Mouse (Mus musculus) liver (tissue): ENCODE measurements at regions not wholly inside any gene's neighbourhood (a gene's known extent, or its start where the extent isn't known, plus 50 kb on each side); places are given as distances from the start of the nearest gene placed in this dataset.

ENCODE experiments used
- DNase-seq: peaks from one replicate; pipeline ENCODE4 v3.0.0-alpha.2; 2020; ENCODE audit warnings: mixed read lengths

- DNase-seq: no peak
Observed at GRCm38 (mm10) chr13:44409720-44410047, 319.6 kb upstream of the Jarid2 start.

GRCm38 (mm10) chr13:44411781-44412496, 317.3 kb upstream of the Jarid2 start:
- no peak for DNase-seq

- DNase-seq: no peak
Observed at GRCm38 (mm10) chr13:44413305-44413704, 316.0 kb upstream of the Jarid2 start.

- no peak for DNase-seq
Observed at GRCm38 (mm10) chr13:44415971-44416370, 313.3 kb upstream of the Jarid2 start.

- DNase-seq: no peak
Observed at GRCm38 (mm10) chr13:44416986-44417385, 312.3 kb upstream of the Jarid2 start.

GRCm38 (mm10) chr13:44419056-44419455, 310.2 kb upstream of the Jarid2 start:
- no peak for DNase-seq

GRCm38 (mm10) chr13:44419472-44420226, 309.6 kb upstream of the Jarid2 start:
- DNase-seq: peak; percentile 48

GRCm38 (mm10) chr13:44420227-44420592, 309.1 kb upstream of the Jarid2 start:
- no peak for DNase-seq

GRCm38 (mm10) chr13:44420941-44421340, 308.3 kb upstream of the Jarid2 start:
- no peak for DNase-seq

GRCm38 (mm10) chr13:44421426-44421825, 307.8 kb upstream of the Jarid2 start:
- DNase-seq: no peak

- no peak for DNase-seq
Observed at GRCm38 (mm10) chr13:44421922-44422321, 307.4 kb upstream of the Jarid2 start.

GRCm38 (mm10) chr13:44430492-44430891, 298.8 kb upstream of the Jarid2 start:
- DNase-seq: no peak

- DNase-seq: no peak
Observed at GRCm38 (mm10) chr13:44437709-44438108, 291.6 kb upstream of the Jarid2 start.

GRCm38 (mm10) chr13:44441061-44441460, 288.2 kb upstream of the Jarid2 start:
- DNase-seq: no peak

GRCm38 (mm10) chr13:44449216-44449830, 280.0 kb upstream of the Jarid2 start:
- DNase-seq: no peak

- no peak for DNase-seq
Observed at GRCm38 (mm10) chr13:44451224-44451623, 278.1 kb upstream of the Jarid2 start.

GRCm38 (mm10) chr13:44453131-44453530, 276.1 kb upstream of the Jarid2 start:
- DNase-seq: no peak

- peak; percentile 11 for DNase-seq
Observed at GRCm38 (mm10) chr13:44454136-44454535, 275.1 kb upstream of the Jarid2 start.

GRCm38 (mm10) chr13:44455193-44455592, 274.1 kb upstream of the Jarid2 start:
- DNase-seq: no peak

GRCm38 (mm10) chr13:44458744-44459143, 270.5 kb upstream of the Jarid2 start:
- no peak for DNase-seq

GRCm38 (mm10) chr13:44459148-44459547, 270.1 kb upstream of the Jarid2 start:
- no peak for DNase-seq

- no peak for DNase-seq
Observed at GRCm38 (mm10) chr13:44463675-44464074, 265.6 kb upstream of the Jarid2 start.

GRCm38 (mm10) chr13:44465567-44465966, 263.7 kb upstream of the Jarid2 start:
- no peak for DNase-seq
